Mouse (Mus musculus) cerebellum, postnatal 4 days (tissue): Measurements from ENCODE around the gene Vmn2r16.

Source experiments
- DNase-seq, 2 experiments: peaks; one replicate each; pipeline ENCODE4 v3.0.0; 2022; ENCODE audit warnings: low spot score in 2 of 2, mixed read lengths in 1 of 2

Vmn2r16 gene

GRCm38 (mm10) chr5:109329862-109330261, at the start of gene Vmn2r16:
Vmn2r16 (plus strand) TSS chr5:109330162.
- no peak for DNase-seq

- DNase-seq = no peak
Measured at GRCm38 (mm10) chr5:109294655-109295054, 35.3 kb upstream of the Vmn2r16 start.

- no peak for DNase-seq
Measured at GRCm38 (mm10) chr5:109297544-109297943, 32.4 kb upstream of the Vmn2r16 start, which contains the start of gene Vmn2r15. Vmn2r15 (minus strand) TSS chr5:109297644.

- DNase-seq = no peak
Measured at GRCm38 (mm10) chr5:109419388-109419787, 89.4 kb downstream of the Vmn2r16 start, which contains the start of gene Vmn2r17. Vmn2r17 (plus strand) TSS chr5:109419688.
